Mouse (Mus musculus) brain, embryonic 14.5 days (tissue): ENCODE data around the gene Olfm1.

Source experiments
- CTCF ChIP-seq: fragments of 200-500 bp; IDR thresholded peaks from 2 replicates; pipeline ENCODE4 v1.5.1; 2012; ENCODE audit warnings: inconsistent platforms, mild to moderate bottlenecking, moderate library complexity, borderline replicate concordance; ENCODE audit not compliant: insufficient read depth, insufficient read length; ENCODE audit errors: extremely low read depth
- POLR2A ChIP-seq: fragments of 200-500 bp; IDR thresholded peaks from 2 replicates; pipeline ENCODE4 v1.6.1; 2012; ENCODE audit warnings: mild to moderate bottlenecking, inconsistent platforms, borderline replicate concordance; ENCODE audit not compliant: poor library complexity, insufficient read depth, insufficient read length, severe bottlenecking; ENCODE audit errors: extremely low read depth

DNA sequence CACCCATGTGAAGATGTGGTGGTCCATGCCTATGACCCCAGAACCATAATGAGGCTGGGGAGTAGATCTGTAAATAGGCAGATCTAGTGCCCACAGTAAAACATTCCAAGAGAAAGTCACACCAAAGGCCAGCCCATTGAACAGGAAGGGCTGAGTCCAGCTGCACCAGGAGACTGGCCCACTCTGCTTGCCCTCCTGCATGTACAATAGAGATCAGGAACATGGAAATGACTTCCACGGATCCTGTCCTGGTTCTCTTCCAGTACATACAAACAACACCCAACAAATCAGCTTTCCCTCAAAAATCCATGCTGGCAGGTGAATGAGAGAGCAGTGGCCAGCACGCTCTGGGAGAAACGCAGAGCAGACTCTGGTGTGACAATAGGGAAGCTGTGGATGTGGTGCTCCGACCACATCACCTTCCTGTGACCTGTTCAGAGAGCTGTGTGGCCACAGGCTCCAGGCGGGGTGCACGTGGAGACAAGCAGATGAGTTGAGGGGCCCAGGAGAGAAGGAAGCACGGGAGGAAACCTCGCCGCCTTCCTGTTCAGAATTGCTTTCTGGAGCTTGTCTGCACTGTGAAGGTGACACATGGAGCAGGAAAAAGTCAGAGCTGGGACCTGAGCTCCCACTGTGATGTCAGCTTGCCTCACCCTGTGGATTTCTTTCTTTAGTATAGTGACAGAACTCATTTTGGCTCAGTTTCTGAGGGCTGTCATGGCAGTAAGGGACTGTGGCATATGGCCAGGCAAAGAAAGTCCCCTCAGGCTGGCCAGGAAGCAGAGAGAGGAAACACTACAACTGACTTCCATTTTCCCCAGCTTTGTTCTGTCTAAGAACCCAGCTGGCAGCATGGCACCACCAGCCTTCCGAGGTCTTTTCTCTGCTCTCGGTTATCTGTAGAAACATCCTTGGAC lies 19.3 kb upstream of the Olfm1 start:
- no peak for TF ChIP-seq CTCF
- TF ChIP-seq POLR2A, result no peak
